Mouse (Mus musculus): Measurements from ENCODE around the gene Uck2. TPM values are rescaled to one million over a fixed set of nuclear protein-coding genes. Genes with fewer than 3 reads are reported as not detected.
A peak's percentile ranks its signal among the peaks of the same experiment; 100 is the strongest.

Uck2 gene
- polyA plus RNA-seq, 1 experiment from 2014 or later = 54.8 TPM

- H3K4me1 ChIP-seq (ENCODE audit: control insufficient read depth, insufficient read depth, low read length) = no peaks in the 10 kb centered on the region
- no peak overlapping the region for H3K9ac ChIP-seq (ENCODE audit: low read depth, low read length)
- H3K27ac ChIP-seq (replicated peaks; ENCODE audit: low read depth, low read length) = no peak overlapping the region
- H3K4me3 ChIP-seq (ENCODE audit: low read depth, low read length) = no peak overlapping the region
- no peak overlapping the region for H3K4me2 ChIP-seq (ENCODE audit: low read depth, low read length)
- 79% methylated on average over 1 of the region's 1 CpGs for WGBS
- ATAC-seq (ENCODE audit: low read depth) = no peak
- DNase-seq (ENCODE audit: low spot score) = no peak
- H3K9me3 ChIP-seq (ENCODE audit: control insufficient read depth, low read length) = no peaks in the 10 kb centered on the region
- H3K27me3 ChIP-seq (replicated peaks; ENCODE audit: control insufficient read depth, insufficient read depth, low read length) = no peaks in the 10 kb centered on the region
- no peaks in the 10 kb centered on the region for H3K36me3 ChIP-seq (ENCODE audit: control insufficient read depth, insufficient read depth, low read length)
Measured at GRCm38 (mm10) chr1:167204421-167204820, 80.7 kb downstream of the Uck2 start.

GRCm38 (mm10) chr1:167194766-167195165 lies 90.4 kb downstream of the Uck2 start:
- Histone ChIP-seq H3K36me3 (ENCODE audit: control insufficient read depth, insufficient read depth, low read length) (no peaks in the 10 kb centered on the region), H3K4me2 (ENCODE audit: low read depth, low read length) (no peak overlapping the region), H3K27me3 (replicated peaks; ENCODE audit: control insufficient read depth, insufficient read depth, low read length) (no peaks in the 10 kb centered on the region), H3K9me3 (ENCODE audit: control insufficient read depth, low read length) (no peaks in the 10 kb centered on the region), H3K9ac (ENCODE audit: low read depth, low read length) (no peak overlapping the region), H3K4me3 (ENCODE audit: low read depth, low read length) (no peak overlapping the region), H3K27ac (replicated peaks; ENCODE audit: low read depth, low read length) (no peak overlapping the region), H3K4me1 (ENCODE audit: control insufficient read depth, insufficient read depth, low read length) (no peaks in the 10 kb centered on the region)
- ATAC-seq (ENCODE audit: low read depth) = no peak
- no peak for DNase-seq (ENCODE audit: low spot score)
- WGBS = 66% methylated on average over 8 of the region's 8 CpGs

GRCm38 (mm10) chr1:167187791-167188190 lies 97.3 kb downstream of the Uck2 start:
- Histone ChIP-seq H3K9me3 (ENCODE audit: control insufficient read depth, low read length) (no peaks in the 10 kb centered on the region), H3K4me1 (ENCODE audit: control insufficient read depth, insufficient read depth, low read length) (no peaks in the 10 kb centered on the region), H3K36me3 (ENCODE audit: control insufficient read depth, insufficient read depth, low read length) (no peaks in the 10 kb centered on the region), H3K9ac (ENCODE audit: low read depth, low read length) (no peak overlapping the region), H3K4me3 (ENCODE audit: low read depth, low read length) (no peak overlapping the region), H3K4me2 (ENCODE audit: low read depth, low read length) (no peak overlapping the region), H3K27me3 (replicated peaks; ENCODE audit: control insufficient read depth, insufficient read depth, low read length) (no peaks in the 10 kb centered on the region), H3K27ac (replicated peaks; ENCODE audit: low read depth, low read length) (no peak overlapping the region)
- ATAC-seq (ENCODE audit: low read depth) (no peak), DNase-seq (ENCODE audit: low spot score) (peak; percentile 33)
- WGBS = 34% methylated on average over 5 of the region's 5 CpGs

GRCm38 (mm10) chr1:167181919-167182616 lies 103.1 kb downstream of the Uck2 start:
- no peak overlapping the region for H3K9ac ChIP-seq (ENCODE audit: low read depth, low read length)
- WGBS = 16% methylated on average over 9 of the region's 9 CpGs
- no peak overlapping the region for H3K27ac ChIP-seq (replicated peaks; ENCODE audit: low read depth, low read length)
- DNase-seq (ENCODE audit: low spot score) (peak; percentile 73), ATAC-seq (ENCODE audit: low read depth) (peak; percentile 95)
- H3K36me3 ChIP-seq (ENCODE audit: control insufficient read depth, insufficient read depth, low read length) = no peaks in the 10 kb centered on the region
- H3K4me1 ChIP-seq (ENCODE audit: control insufficient read depth, insufficient read depth, low read length) = 0 out of 2 replicates have a peak, but pooled peaks cover 6% of the 10 kb centered on the region
- H3K27me3 ChIP-seq (replicated peaks; ENCODE audit: control insufficient read depth, insufficient read depth, low read length) = no peaks in the 10 kb centered on the region
- no peak overlapping the region for H3K4me3 ChIP-seq (ENCODE audit: low read depth, low read length)
- H3K4me2 ChIP-seq (ENCODE audit: low read depth, low read length) = no peak overlapping the region
- no peaks in the 10 kb centered on the region for H3K9me3 ChIP-seq (ENCODE audit: control insufficient read depth, low read length)

Small RNA genes lying within 50 kb of the gene (microRNA-seq; reads per million reads assigned to microRNA genes)
- not detected for gene Mir6347 (ENCODE audit: borderline number of aligned reads)

Other genes starting within 250 kb of the Uck2 start
- gene Tmco1, start 23.1 kb upstream of the Uck2 start, polyA plus RNA-seq (2014; fragmentation: Nextera tagmentation; extraction: Ambion mirVana) = 80.6 and 90.0 TPM in 2 replicates
- gene Aldh9a1, start 64.7 kb upstream of the Uck2 start, polyA plus RNA-seq (2014; fragmentation: Nextera tagmentation; extraction: Ambion mirVana) = 40.7 and 48.6 TPM in 2 replicates
- gene Mgst3, start 108.5 kb upstream of the Uck2 start, polyA plus RNA-seq (2014; fragmentation: Nextera tagmentation; extraction: Ambion mirVana) = 74.7 and 86.9 TPM in 2 replicates
- not detected in 2 replicates for gene Lrrc52, start 181.5 kb upstream of the Uck2 start, polyA plus RNA-seq (2014; fragmentation: Nextera tagmentation; extraction: Ambion mirVana)